Mouse (Mus musculus) activated CD4-positive, CD25-positive, alpha-beta regulatory T cell, adult 9 weeks (primary cell): ENCODE results near the gene Olfr1116. TPM values are rescaled to one million over a fixed set of nuclear protein-coding genes. Genes with fewer than 3 reads are reported as not detected.

ENCODE experiments used
- polyA plus RNA-seq: library from polyadenylated mRNA; unstranded; fragments of 100-300 nt; shearing (Covaris generic); gene quantifications from one replicate; pipeline ENCODE4 v1.2.1, GENCODE M21; 2017

Gene Olfr1116
- not detected for polyA plus RNA-seq

DNA sequence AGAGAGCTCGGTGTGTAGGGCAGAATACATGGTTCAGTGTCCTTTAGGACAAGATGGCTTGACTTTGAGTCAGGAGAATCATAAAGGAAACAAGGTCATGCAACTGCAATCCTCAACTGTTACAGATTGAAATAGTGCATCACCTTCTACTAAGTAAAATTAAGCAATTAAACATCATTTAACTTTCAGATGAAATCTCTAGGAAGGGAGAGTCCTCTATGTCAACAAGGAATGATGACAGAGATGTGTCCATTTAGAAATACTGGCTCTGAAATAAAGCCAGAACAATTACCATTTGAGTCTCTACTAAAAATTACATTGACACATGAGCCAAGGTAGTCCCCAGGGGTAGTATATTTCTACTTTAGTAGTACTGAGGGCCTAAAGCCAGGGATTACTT lies at the start of gene Olfr1116:
TSS of gene Olfr1116 (plus strand) at position 301 of the 400 bp plus-strand sequence.

DNA sequence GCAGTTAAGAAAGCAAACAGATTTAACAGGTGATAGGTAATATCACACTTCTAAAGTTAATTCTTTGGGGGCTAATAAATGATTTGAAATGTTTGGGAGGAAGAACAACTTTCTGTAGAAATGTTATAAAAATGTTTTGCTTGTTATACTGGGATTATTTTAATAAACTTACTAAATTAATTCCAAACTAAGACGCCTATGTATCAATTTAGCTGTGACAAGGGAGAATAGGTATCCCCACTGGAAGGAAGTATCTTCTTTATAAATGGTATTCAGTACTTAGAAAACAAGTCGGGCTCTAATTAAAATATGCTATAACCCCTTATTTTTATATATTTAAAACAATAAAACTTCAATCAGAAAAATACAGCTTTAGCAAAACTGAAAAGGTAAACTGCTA lies 19.6 kb upstream of the Olfr1116 start, which contains the start of gene Olfr1115:
TSS of gene Olfr1115 (plus strand) at position 301 of the 400 bp plus-strand sequence.

DNA sequence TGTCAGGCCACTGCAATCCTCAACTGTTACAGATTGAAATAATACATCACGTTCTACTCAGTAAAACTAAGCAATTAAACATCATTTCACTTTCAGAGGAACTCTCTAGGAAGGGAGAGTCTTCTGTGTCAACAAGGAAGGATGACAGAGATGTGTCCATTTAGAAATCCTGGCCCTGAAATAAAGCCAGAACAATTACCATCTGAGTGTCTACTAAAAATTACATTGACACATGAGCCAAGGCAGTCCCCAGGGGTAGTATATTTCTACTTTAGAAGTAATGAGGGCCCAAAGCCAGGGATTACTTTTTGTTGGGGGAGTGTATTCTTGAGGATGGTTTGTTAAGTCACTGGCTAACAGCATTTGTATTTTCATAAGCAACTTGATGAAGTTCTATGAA lies 39.9 kb downstream of the Olfr1116 start, which contains the start of gene Olfr1118:
TSS of gene Olfr1118 (plus strand) at position 301 of the 400 bp plus-strand sequence.

Other genes with a start within 250 kb of the Olfr1116 start
- not detected for gene Olfr1104, start 240.5 kb upstream of the Olfr1116 start, polyA plus RNA-seq
- not detected for gene Olfr1105, start 231.0 kb upstream of the Olfr1116 start, polyA plus RNA-seq
- gene Olfr1106, start 215.3 kb upstream of the Olfr1116 start, polyA plus RNA-seq: not detected
- not detected for gene Olfr1107, start 191.7 kb upstream of the Olfr1116 start, polyA plus RNA-seq
- not detected for gene Olfr1109, start 171.5 kb upstream of the Olfr1116 start, polyA plus RNA-seq
- not detected for gene Olfr259, start 153.0 kb upstream of the Olfr1116 start, polyA plus RNA-seq
- gene Olfr1110, start 127.2 kb upstream of the Olfr1116 start, polyA plus RNA-seq: not detected
- not detected for gene Olfr1111, start 114.9 kb upstream of the Olfr1116 start, polyA plus RNA-seq
- gene Olfr1112, start 79.7 kb upstream of the Olfr1116 start, polyA plus RNA-seq: not detected
- not detected for gene Olfr1113, start 58.6 kb upstream of the Olfr1116 start, polyA plus RNA-seq
- gene Olfr1115, start 19.5 kb upstream of the Olfr1116 start, polyA plus RNA-seq: not detected
- gene Olfr1118, start 40.0 kb downstream of the Olfr1116 start, polyA plus RNA-seq: not detected
- gene Olfr1120, start 87.3 kb downstream of the Olfr1116 start, polyA plus RNA-seq: not detected
- not detected for gene Olfr1121, start 102.4 kb downstream of the Olfr1116 start, polyA plus RNA-seq
- not detected for gene Olfr1122, start 118.3 kb downstream of the Olfr1116 start, polyA plus RNA-seq
- not detected for gene Olfr1123, start 149.1 kb downstream of the Olfr1116 start, polyA plus RNA-seq
- gene Olfr1124, start 162.7 kb downstream of the Olfr1116 start, polyA plus RNA-seq: not detected
- not detected for gene Olfr1126, start 186.4 kb downstream of the Olfr1116 start, polyA plus RNA-seq
- not detected for gene Pramel7, start 229.6 kb downstream of the Olfr1116 start, polyA plus RNA-seq
- not detected for gene Pramel6, start 239.0 kb downstream of the Olfr1116 start, polyA plus RNA-seq